Mouse (Mus musculus) limb, embryonic 10.5 days (tissue): ENCODE data around the gene Iqce. TPM values are rescaled to one million over a fixed set of nuclear protein-coding genes. Genes with fewer than 3 reads are reported as not detected.

Experiments used
- DNase-seq: peaks from one replicate; pipeline ENCODE4 v3.0.0-alpha.2; 2017; ENCODE audit warnings: low spot score
- H3K27ac ChIP-seq: fragments of 300-500 bp; sonication (generic); 2 replicates; pipeline ENCODE4 v1.5.1; 2016; ENCODE audit warnings: mild to moderate bottlenecking
- H3K27me3 ChIP-seq: fragments of 300-500 bp; sonication (generic); 2 replicates; pipeline ENCODE4 v1.6.1; 2016; ENCODE audit warnings: low read depth, mild to moderate bottlenecking; ENCODE audit not compliant: poor library complexity, severe bottlenecking
- H3K36me3 ChIP-seq: fragments of 300-500 bp; sonication (generic); 2 replicates; pipeline ENCODE4 v1.6.1; 2016; ENCODE audit warnings: mild to moderate bottlenecking, moderate library complexity
- H3K4me1 ChIP-seq: fragments of 300-500 bp; sonication (generic); 2 replicates; pipeline ENCODE4 v1.6.1; 2016
- H3K4me3 ChIP-seq: fragments of 300-500 bp; sonication (generic); 2 replicates; pipeline ENCODE4 v1.5.1; 2016; ENCODE audit warnings: mild to moderate bottlenecking, moderate library complexity
- H3K9me3 ChIP-seq: fragments of 300-500 bp; sonication (generic); replicated peaks from 2 replicates; pipeline ENCODE4 v1.6.1; 2016; ENCODE audit warnings: mild to moderate bottlenecking
- WGBS: fragments of 180-500 bp; shearing (Covaris S2); methylation state at CpG from one replicate; pipeline ENCODE4 v1.1.7; 2016; 5-methylcytosine and 5-hydroxymethylcytosine counted together
- polyA plus RNA-seq: library from polyadenylated mRNA; unstranded; fragments of >200 nt; fragmentation: Nextera tagmentation; extraction: Ambion mirVana; gene quantifications from 2 replicates; pipeline ENCODE4 v1.2.1, GENCODE M21; 2016

Iqce gene
- polyA plus RNA-seq, 1 experiment from 2014 or later: 24.9 TPM

DNA sequence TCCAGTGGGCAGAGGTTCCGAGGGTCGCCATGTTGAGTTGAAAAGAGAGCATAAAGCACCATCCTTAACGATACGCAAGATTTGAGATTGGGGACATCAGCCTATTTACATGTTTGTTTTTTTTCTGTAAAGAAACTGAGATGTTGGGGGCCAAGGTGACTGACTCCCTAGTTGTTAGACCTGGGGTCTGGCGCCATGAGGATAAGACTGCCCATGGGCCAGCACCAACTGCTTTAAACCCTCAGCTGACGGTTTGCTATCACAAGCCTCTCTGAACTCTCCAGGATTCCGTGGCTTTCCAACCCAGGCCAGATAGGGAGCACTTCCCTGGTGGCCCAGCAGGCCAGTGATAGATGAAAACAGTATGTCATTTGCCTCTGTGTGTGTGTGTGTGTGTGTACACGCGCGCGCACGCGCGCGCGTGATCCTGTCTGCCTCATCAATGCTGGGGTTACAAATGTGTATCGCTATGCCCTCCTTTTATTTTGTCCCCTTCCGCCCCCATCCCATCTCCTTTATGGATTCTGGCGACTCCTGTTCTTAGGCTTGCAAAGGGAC lies 519 bp upstream of the Iqce start:
- no peaks in the 10 kb centered on the region for H3K27me3 ChIP-seq
- peak; percentile 48 for DNase-seq
- 69% methylated on average over 19 of the region's 19 CpGs for WGBS
- H3K27ac ChIP-seq: peak overlapping the region; percentile 92
- peak overlapping the region; percentile 75 for H3K4me3 ChIP-seq
- H3K4me1 ChIP-seq: peaks cover 51% of the 10 kb centered on the region
- H3K36me3 ChIP-seq: peaks cover 28% of the 10 kb centered on the region
- no peaks in the 10 kb centered on the region for H3K9me3 ChIP-seq

GRCm38 (mm10) chr5:140701661-140702060 lies 517 bp downstream of the Iqce start:
- Histone ChIP-seq H3K27ac (peak overlapping the region; percentile 92), H3K9me3 (no peaks in the 10 kb centered on the region), H3K4me3 (peak overlapping the region; percentile 75), H3K4me1 (peaks cover 51% of the 10 kb centered on the region), H3K27me3 (no peaks in the 10 kb centered on the region), H3K36me3 (peaks cover 31% of the 10 kb centered on the region)
- DNase-seq: peak; percentile 74
- under 1% methylated on average over 25 of the region's 25 CpGs for WGBS

- no peak for DNase-seq
- Histone ChIP-seq H3K9me3 (no peaks in the 10 kb centered on the region), H3K36me3 (peaks cover 45% of the 10 kb centered on the region), H3K27me3 (no peaks in the 10 kb centered on the region), H3K4me1 (peaks cover 40% of the 10 kb centered on the region), H3K4me3 (no peak overlapping the region), H3K27ac (no peak overlapping the region)
- 86% methylated on average over 9 of the region's 9 CpGs for WGBS
These were observed 2.4 kb downstream of the Iqce start for GRCm38 (mm10) chr5:140699776-140700175.

DNA sequence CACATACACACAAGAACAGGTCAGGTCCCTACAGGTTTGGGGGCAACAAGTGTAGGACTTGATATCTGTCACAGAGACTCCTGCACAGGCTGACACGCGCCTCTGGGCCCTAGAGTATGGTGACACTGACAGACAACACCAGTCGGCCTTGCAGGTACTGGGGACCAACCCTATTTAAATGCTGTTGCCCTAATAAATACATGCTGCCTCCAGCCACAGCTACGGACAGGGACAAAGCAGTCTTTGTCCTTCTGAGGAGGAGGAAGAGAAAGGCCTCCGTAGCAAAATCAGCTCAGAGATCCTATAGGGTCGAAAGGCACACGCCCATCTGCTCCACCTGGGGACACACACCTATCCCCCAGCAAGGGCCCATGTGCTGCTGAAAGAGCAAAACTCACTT lies 6.2 kb downstream of the Iqce start:
- DNase-seq: no peak
- Histone ChIP-seq H3K4me3 (no peak overlapping the region), H3K9me3 (no peaks in the 10 kb centered on the region), H3K4me1 (peaks cover 16% of the 10 kb centered on the region), H3K36me3 (peaks cover 81% of the 10 kb centered on the region), H3K27me3 (no peaks in the 10 kb centered on the region), H3K27ac (no peak overlapping the region)
- 86% methylated on average over 7 of the region's 7 CpGs for WGBS

DNA sequence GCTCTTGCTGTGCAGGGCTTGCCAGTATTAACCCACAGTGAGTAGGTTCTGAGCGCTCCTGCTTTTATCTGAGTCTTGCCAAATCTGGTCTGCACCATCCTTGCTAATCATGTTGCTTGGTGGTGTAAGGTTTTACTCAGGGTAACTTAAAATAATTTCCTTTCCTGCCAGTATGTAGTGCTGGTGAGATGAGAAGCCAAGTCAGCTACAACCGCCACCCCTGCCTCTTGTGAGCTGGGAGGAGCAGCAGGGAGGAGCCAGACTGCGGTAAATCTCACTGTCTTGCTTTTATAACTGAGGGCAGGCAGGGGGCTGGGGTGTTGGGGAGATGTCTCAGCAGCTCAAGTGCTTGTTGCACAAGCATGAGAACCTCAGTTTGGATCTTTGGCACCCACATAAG lies 13.7 kb downstream of the Iqce start:
- DNase-seq: no peak
- Histone ChIP-seq H3K27me3 (no peaks in the 10 kb centered on the region), H3K27ac (no peak overlapping the region), H3K36me3 (peaks cover 77% of the 10 kb centered on the region), H3K4me3 (no peak overlapping the region), H3K4me1 (0 out of 2 replicates have a peak, but pooled peaks cover 4% of the 10 kb centered on the region), H3K9me3 (no peaks in the 10 kb centered on the region)
- WGBS: 83% methylated on average over 3 of the region's 3 CpGs

DNA sequence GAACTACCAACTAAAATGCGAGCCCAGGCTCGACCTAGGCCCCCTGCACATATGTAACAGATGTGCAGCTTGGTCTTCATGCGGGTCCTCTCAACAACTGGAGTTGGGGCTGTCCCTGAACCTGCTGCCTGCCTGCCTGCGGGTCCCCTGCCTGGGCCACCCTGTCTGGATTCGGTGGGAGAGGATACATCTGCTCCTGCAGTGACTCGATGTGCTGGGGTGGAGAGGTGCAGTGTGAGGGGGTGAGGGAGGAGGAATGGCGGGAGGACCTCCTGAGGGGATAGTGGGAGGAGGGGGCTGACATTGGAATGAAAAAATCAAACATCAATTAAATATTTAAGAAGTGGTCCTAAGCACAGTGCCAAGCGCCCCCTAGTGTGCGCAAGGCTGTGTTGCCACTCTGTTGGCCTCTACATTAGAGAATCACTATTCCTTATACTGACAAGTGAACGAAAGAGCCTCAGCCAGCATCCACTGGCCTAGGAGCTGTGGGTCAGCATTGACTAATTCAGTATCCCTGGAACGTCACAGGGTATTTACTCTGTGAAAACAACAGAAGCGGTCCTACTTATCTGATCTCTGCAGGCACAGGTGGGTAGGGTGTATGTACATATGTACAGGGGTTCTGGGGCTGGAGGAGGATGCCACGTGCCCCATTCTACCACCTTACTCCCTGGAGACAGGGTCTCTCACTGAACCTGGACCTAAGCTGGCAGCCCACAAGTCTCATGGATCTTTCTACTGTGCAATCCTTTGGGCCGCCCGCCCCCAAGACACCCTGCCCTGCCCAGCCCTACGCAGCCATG lies 17.6 kb downstream of the Iqce start:
- no peaks in the 10 kb centered on the region for H3K9me3 ChIP-seq
- H3K4me1 ChIP-seq: no peaks in the 10 kb centered on the region
- peak; percentile 51 for DNase-seq
- WGBS: 68% methylated on average over 16 of the region's 16 CpGs
- no peak overlapping the region for H3K27ac ChIP-seq
- H3K4me3 ChIP-seq: no peak overlapping the region
- H3K27me3 ChIP-seq: no peaks in the 10 kb centered on the region
- peaks cover 71% of the 10 kb centered on the region for H3K36me3 ChIP-seq

- Histone ChIP-seq H3K4me3 (no peak overlapping the region), H3K27me3 (no peaks in the 10 kb centered on the region), H3K36me3 (peaks cover 68% of the 10 kb centered on the region), H3K27ac (no peak overlapping the region), H3K9me3 (no peaks in the 10 kb centered on the region), H3K4me1 (no peaks in the 10 kb centered on the region)
- DNase-seq: no peak
- WGBS: 98% methylated on average over 6 of the region's 6 CpGs
These were observed 20.1 kb downstream of the Iqce start for GRCm38 (mm10) chr5:140682113-140682512.

DNA sequence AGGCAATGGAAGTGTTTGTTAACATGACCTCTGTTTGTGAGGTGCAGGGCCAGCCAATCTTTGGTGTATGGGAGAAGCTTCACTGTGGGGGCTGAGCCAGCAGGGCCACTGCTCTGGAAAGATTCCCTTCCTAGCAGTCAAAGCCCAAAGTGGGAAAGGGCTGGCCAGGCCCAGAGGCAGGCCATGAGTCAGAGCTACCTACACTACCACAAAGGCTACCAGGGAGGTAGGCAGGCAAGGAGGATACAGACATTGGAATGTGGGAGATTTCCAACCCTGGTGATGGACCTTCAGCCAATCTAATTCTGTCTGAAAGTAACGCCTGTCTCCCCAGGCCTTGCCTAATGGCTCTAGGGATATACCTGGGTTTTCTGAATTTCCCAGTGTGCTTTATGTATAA lies 21.2 kb downstream of the Iqce start:
- 71% methylated on average over 1 of the region's 1 CpGs for WGBS
- peaks cover 68% of the 10 kb centered on the region for H3K36me3 ChIP-seq

DNA sequence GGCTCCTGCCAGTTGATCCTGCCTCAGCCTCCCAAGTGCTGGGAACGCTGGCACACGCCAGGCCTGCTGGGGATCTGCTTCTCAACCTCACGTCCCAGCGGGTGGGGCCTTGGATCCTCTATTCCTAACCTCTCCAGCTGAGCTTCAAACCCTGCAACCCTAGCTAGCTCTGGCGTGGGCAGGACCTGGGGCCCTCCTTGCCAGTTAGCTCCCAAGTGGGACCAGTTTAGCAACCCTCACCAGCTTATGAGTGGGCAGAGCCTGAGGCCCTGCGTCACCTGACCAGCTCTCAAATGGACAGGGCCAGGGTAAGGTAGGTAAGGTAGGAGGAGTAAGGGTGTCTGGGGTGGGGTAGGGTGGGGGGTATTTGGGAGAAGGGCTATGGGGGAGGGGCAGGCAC lies 22.1 kb downstream of the Iqce start:
- H3K9me3 ChIP-seq: no peaks in the 10 kb centered on the region
- 89% methylated on average over 6 of the region's 6 CpGs for WGBS
- no peaks in the 10 kb centered on the region for H3K27me3 ChIP-seq
- peaks cover under 1% of the 10 kb centered on the region; the same call in 1 of the 2 replicates for H3K4me1 ChIP-seq
- peaks cover 71% of the 10 kb centered on the region for H3K36me3 ChIP-seq
- H3K27ac ChIP-seq: no peak overlapping the region
- H3K4me3 ChIP-seq: no peak overlapping the region
- DNase-seq: no peak

More for the DNA sequence above, 21.2 kb downstream of the Iqce start:
- no peaks in the 10 kb centered on the region for H3K4me1 ChIP-seq
- H3K4me3 ChIP-seq: no peak overlapping the region
- no peak for DNase-seq
- H3K9me3 ChIP-seq: no peaks in the 10 kb centered on the region
- no peaks in the 10 kb centered on the region for H3K27me3 ChIP-seq
- no peak overlapping the region for H3K27ac ChIP-seq

- 92% methylated on average over 6 of the region's 6 CpGs for WGBS
- H3K27ac ChIP-seq: no peak overlapping the region
- peaks cover 4% of the 10 kb centered on the region; the same call in 1 of the 2 replicates for H3K4me1 ChIP-seq
- no peaks in the 10 kb centered on the region for H3K27me3 ChIP-seq
- peaks cover 79% of the 10 kb centered on the region for H3K36me3 ChIP-seq
- no peaks in the 10 kb centered on the region for H3K9me3 ChIP-seq
- no peak overlapping the region for H3K4me3 ChIP-seq
- no peak for DNase-seq
These were observed 25.0 kb downstream of the Iqce start for GRCm38 (mm10) chr5:140677137-140677536.

DNA sequence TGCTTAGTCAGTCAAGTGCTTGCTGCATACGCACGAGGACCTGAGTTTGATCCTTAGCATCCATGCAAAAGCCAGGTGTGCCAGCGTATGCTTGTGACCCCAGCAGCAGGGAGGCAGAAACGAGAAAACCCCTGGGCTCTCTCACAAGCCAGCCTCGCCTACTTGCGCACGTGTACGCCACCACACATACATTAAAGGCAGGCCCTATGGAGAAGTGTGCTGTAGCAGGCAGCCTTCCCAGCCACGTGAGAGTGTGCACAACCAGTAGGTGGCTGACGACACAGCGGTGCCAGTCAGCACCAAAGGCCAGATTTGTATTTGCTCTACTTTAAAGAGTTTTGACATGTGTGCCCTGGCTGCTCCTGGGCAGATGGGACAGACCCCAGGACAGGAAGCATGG lies 26.5 kb downstream of the Iqce start:
- Histone ChIP-seq H3K4me3 (no peak overlapping the region), H3K27ac (peak overlapping the region; percentile 36; the same call in 1 of the 2 replicates), H3K4me1 (peaks cover 4% of the 10 kb centered on the region; the same call in 1 of the 2 replicates), H3K27me3 (no peaks in the 10 kb centered on the region), H3K9me3 (no peaks in the 10 kb centered on the region), H3K36me3 (peaks cover 83% of the 10 kb centered on the region)
- DNase-seq: no peak
- 91% methylated on average over 11 of the region's 11 CpGs for WGBS

- Histone ChIP-seq H3K4me3 (no peak overlapping the region), H3K27ac (peak overlapping the region; percentile 19), H3K9me3 (no peaks in the 10 kb centered on the region), H3K4me1 (peaks cover 4% of the 10 kb centered on the region), H3K36me3 (peaks cover 84% of the 10 kb centered on the region), H3K27me3 (no peaks in the 10 kb centered on the region)
- WGBS: 94% methylated on average over 11 of the region's 11 CpGs
- no peak for DNase-seq
These were observed 27.1 kb downstream of the Iqce start for GRCm38 (mm10) chr5:140675079-140675478.

- 91% methylated on average over 17 of the region's 17 CpGs for WGBS
- H3K4me3 ChIP-seq: no peak overlapping the region
- peaks cover 86% of the 10 kb centered on the region for H3K36me3 ChIP-seq
- H3K27me3 ChIP-seq: no peaks in the 10 kb centered on the region
- peaks cover 4% of the 10 kb centered on the region for H3K4me1 ChIP-seq
- no peaks in the 10 kb centered on the region for H3K9me3 ChIP-seq
- DNase-seq: no peak
- H3K27ac ChIP-seq: no peak overlapping the region
These were observed 28.1 kb downstream of the Iqce start for GRCm38 (mm10) chr5:140674036-140674435.
